7 mouse cellular contexts compared by ENCODE assay signal in the genomic region with DNA sequence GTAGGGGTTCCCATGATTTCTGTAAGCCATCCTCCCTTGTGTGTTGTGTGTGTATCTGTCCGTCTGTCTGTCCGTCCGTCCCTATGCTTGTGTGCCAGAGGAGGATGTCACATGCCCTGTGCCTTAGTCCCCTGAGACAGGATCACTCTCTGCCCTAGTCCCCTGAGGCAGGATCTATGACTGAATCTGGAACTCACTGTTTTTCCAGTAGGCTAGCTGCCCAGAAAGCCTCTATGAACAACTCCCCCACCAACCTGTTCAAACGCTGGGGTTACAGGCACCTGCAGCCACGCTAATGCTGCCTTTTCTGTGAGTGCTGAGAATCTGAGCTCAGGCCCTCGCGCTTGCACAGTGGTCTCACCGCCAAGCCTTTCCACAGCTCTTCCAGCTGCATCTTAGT.
DNase-seq lines count a peak whose midpoint lies in the region; ATAC-seq and TF ChIP-seq lines count a peak whose summit lies in the region.

No protein-coding gene starts in this region.

- TF ChIP-seq EP300 in liver, postnatal 0 days (IDR thresholded peaks at IDR 0.05; ENCODE audit: low read depth) = no peak

- no peaks in the 10 kb centered on the region for H3K36me3 ChIP-seq in kidney, embryonic 15.5 days
- no peaks in the 10 kb centered on the region for H3K36me3 ChIP-seq in embryonic facial prominence, embryonic 15.5 days
- no peaks in the 10 kb centered on the region; the same call in 1 of the 2 replicates for H3K36me3 ChIP-seq in liver, postnatal 0 days (replicated peaks; ENCODE audit: insufficient read depth, low read length)

- H3K4me2 ChIP-seq in kidney, embryonic 15.5 days = no peak overlapping the region
- H3K4me2 ChIP-seq in embryonic facial prominence, embryonic 15.5 days (replicated peaks) = no peak overlapping the region
- no peak overlapping the region for H3K4me2 ChIP-seq in liver, postnatal 0 days (ENCODE audit: low read depth, low read length)

- peak overlapping the region; percentile 78 for H3K27ac ChIP-seq in kidney, embryonic 15.5 days
- 0 out of 2 replicates have a peak overlapping the region, but pooled peaks have one; percentile 13 for H3K27ac ChIP-seq in brown adipose tissue, adult 24 weeks (replicated peaks; ENCODE audit: low read depth, low read length)
- peak overlapping the region; percentile 74 for H3K27ac ChIP-seq in embryonic facial prominence, embryonic 15.5 days (replicated peaks)
- peak overlapping the region; percentile 69 for H3K27ac ChIP-seq in liver, postnatal 0 days (ENCODE audit: low read depth)

- no peaks in the 10 kb centered on the region for H3K27me3 ChIP-seq in kidney, embryonic 15.5 days
- H3K27me3 ChIP-seq in embryonic facial prominence, embryonic 15.5 days = no peaks in the 10 kb centered on the region
- H3K27me3 ChIP-seq in liver, postnatal 0 days (ENCODE audit: insufficient read depth, low read length) = no peaks in the 10 kb centered on the region

- H3K4me3 ChIP-seq in kidney, embryonic 15.5 days (replicated peaks) = no peak overlapping the region
- H3K4me3 ChIP-seq in brown adipose tissue, adult 24 weeks (ENCODE audit: insufficient read depth, low read depth, low read length) = no peak overlapping the region
- H3K4me3 ChIP-seq in embryonic facial prominence, embryonic 15.5 days (replicated peaks) = no peak overlapping the region
- H3K4me3 ChIP-seq in liver, postnatal 0 days (ENCODE audit: low read depth, low read length) = no peak overlapping the region

- WGBS in kidney, embryonic 15.5 days = 71% methylated on average over 8 of the region's 8 CpGs
- WGBS in embryonic facial prominence, embryonic 15.5 days = 66% methylated on average over 8 of the region's 8 CpGs
- WGBS in liver, postnatal 0 days (ENCODE audit: insufficient replicate concordance) = 76% methylated on average over 8 of the region's 8 CpGs

- ATAC-seq in kidney, embryonic 15.5 days (replicated peaks; ENCODE audit: low FRiP score) = no peak; the same call in 1 of the 2 replicates
- ATAC-seq in embryonic facial prominence, embryonic 15.5 days (ENCODE audit: insufficient number of reproducible peaks, low FRiP score, low TSS enrichment, low read depth) = no peak
- ATAC-seq in liver, postnatal 0 days = no peak
- ATAC-seq in CD4-positive, CD25-positive, alpha-beta regulatory T cell, adult 4 months = no peak

- H3K4me1 ChIP-seq in kidney, embryonic 15.5 days = peaks cover 51% of the 10 kb centered on the region
- H3K4me1 ChIP-seq in brown adipose tissue, adult 24 weeks (ENCODE audit: control insufficient read depth, insufficient read depth, insufficient read length, low read length) = peaks cover 21% of the 10 kb centered on the region
- peaks cover 53% of the 10 kb centered on the region for H3K4me1 ChIP-seq in embryonic facial prominence, embryonic 15.5 days
- peaks cover 42% of the 10 kb centered on the region for H3K4me1 ChIP-seq in liver, postnatal 0 days (ENCODE audit: insufficient read depth)

- DNase-seq in kidney, postnatal 25 days = no peak
- DNase-seq in liver, postnatal 0 days = no peak
- no peak for DNase-seq in thymus, adult 18-20 months

- H3K9ac ChIP-seq in kidney, embryonic 15.5 days = no peak overlapping the region
- no peak overlapping the region for H3K9ac ChIP-seq in embryonic facial prominence, embryonic 15.5 days
- H3K9ac ChIP-seq in liver, postnatal 0 days (replicated peaks) = no peak overlapping the region; the same call in 1 of the 2 replicates

- no peaks in the 10 kb centered on the region for H3K9me3 ChIP-seq in kidney, embryonic 15.5 days (replicated peaks)
- H3K9me3 ChIP-seq in embryonic facial prominence, embryonic 15.5 days (replicated peaks) = no peaks in the 10 kb centered on the region
- H3K9me3 ChIP-seq in liver, postnatal 0 days (ENCODE audit: low read length) = 0 out of 2 replicates have a peak, but pooled peaks cover 2% of the 10 kb centered on the region

- no peak for TF ChIP-seq CTCF in liver, postnatal 0 days (IDR thresholded peaks at IDR 0.05; ENCODE audit: low read depth)

Comparison
In these comparisons a context has a peak if more than half of its experiments do, and no peak if none do; other contexts are left out.
1. H3K27ac ChIP-seq: peak in every context shown above with its lines; median percentile 78 in kidney, embryonic 15.5 days; 74 in embryonic facial prominence, embryonic 15.5 days; 69 in liver, postnatal 0 days; 13 in brown adipose tissue, adult 24 weeks.